Mouse (Mus musculus) embryo, embryonic 11 days (tissue): Measurements from ENCODE around the gene Pgm1.

Source experiments
- DNase-seq: peaks from one replicate; pipeline ENCODE4 v3.0.0-alpha.2; 2015

The Pgm1 gene

GRCm38 (mm10) chr4:100012361-100013035 is 83.3 kb downstream of the Pgm1 start:
- DNase-seq: no peak

GRCm38 (mm10) chr4:100027773-100028172 is 98.6 kb downstream of the Pgm1 start:
- DNase-seq: no peak

DNA sequence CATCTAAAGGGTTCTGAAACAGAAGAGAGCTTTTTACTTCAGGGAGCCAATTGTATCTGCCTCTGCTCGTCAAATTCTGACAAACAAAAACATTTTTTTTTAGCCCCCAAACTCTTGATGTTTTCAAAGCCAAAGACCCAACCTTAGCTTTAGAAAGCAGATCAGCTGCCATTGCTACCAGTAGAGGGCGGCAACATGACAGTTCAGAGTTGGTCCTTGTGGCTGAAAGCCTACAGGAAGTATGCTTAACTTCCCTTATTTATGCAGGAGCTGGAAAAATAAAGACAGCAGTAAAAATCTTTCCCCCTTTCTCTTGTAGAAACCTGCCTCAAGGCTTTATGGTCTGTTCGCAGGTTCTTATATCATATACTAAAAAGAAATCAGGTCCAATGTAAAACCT is 99.4 kb downstream of the Pgm1 start:
- peak; percentile 88 for DNase-seq

GRCm38 (mm10) chr4:100031270-100031669 is 102.1 kb downstream of the Pgm1 start:
- DNase-seq: no peak

- no peak for DNase-seq
These were observed 103.4 kb downstream of the Pgm1 start for GRCm38 (mm10) chr4:100032608-100033007.

DNA sequence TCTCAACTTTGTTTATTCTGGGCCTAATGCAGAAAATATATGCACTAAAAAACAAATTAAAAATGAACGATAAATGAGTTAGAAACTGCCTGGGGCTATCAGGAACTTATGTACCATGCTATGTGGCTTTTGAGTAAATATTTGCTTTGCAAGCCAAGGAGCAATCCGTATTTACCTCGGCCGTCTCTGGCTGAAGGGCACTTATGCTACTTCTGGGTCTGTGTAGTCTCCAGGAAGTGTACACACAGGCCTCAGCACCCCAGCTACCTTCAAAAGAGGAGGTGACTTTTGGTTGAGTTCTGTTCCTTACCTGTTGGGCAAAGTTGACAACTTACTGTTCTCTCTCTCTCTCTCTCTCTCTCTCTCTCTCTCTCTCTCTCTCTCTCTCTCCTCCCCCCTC is 104.7 kb downstream of the Pgm1 start:
- no peak for DNase-seq

GRCm38 (mm10) chr4:100034971-100035370 is 105.8 kb downstream of the Pgm1 start:
- no peak for DNase-seq

DNA sequence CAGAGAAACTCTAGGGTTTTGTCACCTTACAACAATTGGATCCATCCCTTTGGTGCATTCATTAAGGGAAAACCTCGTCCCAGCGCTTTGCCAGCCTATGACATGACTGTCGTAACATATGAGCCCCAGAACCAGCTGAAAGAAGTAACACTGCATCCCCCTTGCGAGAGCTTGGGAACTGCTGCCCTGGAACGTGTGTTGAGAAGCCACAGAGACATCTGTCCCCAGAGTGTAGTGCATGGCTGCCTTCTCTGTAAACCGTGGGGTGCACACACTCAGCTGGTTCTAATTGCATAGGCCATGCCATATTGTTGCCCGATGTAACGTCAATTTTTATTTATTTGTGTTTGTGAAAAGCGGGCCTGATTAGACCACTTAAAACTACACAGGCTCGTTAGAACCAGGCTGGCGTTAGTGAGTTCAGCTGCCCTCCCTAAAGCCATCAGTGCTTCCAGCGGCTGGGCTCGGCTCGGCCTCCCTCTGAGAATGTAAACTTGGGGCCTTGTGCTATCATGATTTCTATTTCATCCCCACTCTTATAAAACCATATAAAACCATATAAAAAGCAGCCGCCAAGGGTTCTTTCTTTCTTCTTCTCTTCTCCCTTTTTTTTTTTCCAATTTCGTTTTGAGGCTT is 106.8 kb downstream of the Pgm1 start:
- peak; percentile 36 for DNase-seq
